Mouse (Mus musculus): ENCODE measurements at regions not wholly inside any gene's neighbourhood (a gene's known extent, or its start where the extent isn't known, plus 50 kb on each side); places are given as distances from the start of the nearest gene placed in this dataset.
A peak's percentile ranks its signal among the peaks of the same experiment; 100 is the strongest.

- H3K4me3 ChIP-seq = no peak overlapping the region
- H3K27ac ChIP-seq (replicated peaks) = no peak overlapping the region
- no peak for ATAC-seq (ENCODE audit: low FRiP score, low read depth)
- H3K9ac ChIP-seq (replicated peaks) = no peak overlapping the region
- H3K9me3 ChIP-seq = no peaks in the 10 kb centered on the region
- H3K4me2 ChIP-seq (replicated peaks) = no peak overlapping the region
- no peaks in the 10 kb centered on the region for H3K36me3 ChIP-seq
- peaks cover 11% of the 10 kb centered on the region for H3K4me1 ChIP-seq
- peaks cover 15% of the 10 kb centered on the region; the same call in 1 of the 2 replicates for H3K27me3 ChIP-seq
- 67% methylated on average over 3 of the region's 3 CpGs for WGBS
Measured at GRCm38 (mm10) chr13:40652916-40653315, 85.3 kb downstream of the Tfap2a start.

GRCm38 (mm10) chr13:40651056-40651455 is 87.1 kb downstream of the Tfap2a start:
- Histone ChIP-seq H3K9me3 (no peaks in the 10 kb centered on the region), H3K27me3 (peaks cover 15% of the 10 kb centered on the region; the same call in 1 of the 2 replicates), H3K4me1 (peaks cover 11% of the 10 kb centered on the region), H3K4me3 (no peak overlapping the region), H3K9ac (replicated peaks) (no peak overlapping the region), H3K36me3 (no peaks in the 10 kb centered on the region), H3K27ac (replicated peaks) (no peak overlapping the region), H3K4me2 (replicated peaks) (no peak overlapping the region)
- 63% methylated on average over 16 of the region's 16 CpGs for WGBS
- ATAC-seq (ENCODE audit: low FRiP score, low read depth) = no peak

DNA sequence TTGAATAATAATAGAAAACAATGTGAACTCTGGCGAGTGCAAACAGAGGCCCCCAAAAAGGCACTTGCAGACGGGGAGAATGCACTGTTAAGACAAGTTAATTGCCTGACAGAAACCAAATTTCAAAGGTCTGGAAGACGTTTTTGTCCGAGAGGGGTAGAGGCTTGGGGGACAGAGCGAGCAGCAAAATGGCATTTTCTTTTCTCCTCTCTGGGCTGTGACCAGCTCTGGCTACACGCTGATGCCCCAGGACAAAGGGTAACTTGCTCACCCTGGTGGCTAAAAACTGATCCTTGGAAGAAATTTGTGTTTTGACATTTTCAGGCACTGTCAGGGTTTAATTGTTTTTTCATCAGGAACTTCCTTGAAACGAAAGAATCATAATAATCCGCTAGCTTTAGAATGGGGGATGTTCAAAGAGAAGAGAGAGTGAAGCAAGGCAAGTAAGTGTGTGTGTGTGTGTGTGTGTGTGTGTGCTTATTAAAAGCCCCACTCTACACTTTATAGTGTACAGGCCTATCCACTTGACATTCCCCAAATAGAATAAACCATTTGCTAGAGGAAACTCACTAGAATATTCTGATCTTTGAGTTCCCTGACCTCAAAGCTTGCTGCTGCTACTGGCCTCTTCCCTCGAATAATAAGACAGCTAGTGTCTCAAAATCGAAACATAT is 88.0 kb downstream of the Tfap2a start:
- Histone ChIP-seq H3K4me2 (replicated peaks) (peak overlapping the region; percentile 34), H3K27me3 (peaks cover 15% of the 10 kb centered on the region; the same call in 1 of the 2 replicates), H3K27ac (replicated peaks) (no peak overlapping the region), H3K36me3 (no peaks in the 10 kb centered on the region), H3K9me3 (no peaks in the 10 kb centered on the region), H3K4me1 (peaks cover 11% of the 10 kb centered on the region), H3K9ac (replicated peaks) (no peak overlapping the region; the same call in 1 of the 2 replicates), H3K4me3 (0 out of 2 replicates have a peak overlapping the region, but pooled peaks have one; percentile 9)
- 18% methylated on average over 10 of the region's 10 CpGs for WGBS
- ATAC-seq (ENCODE audit: low FRiP score, low read depth) = no peak; the same call in 1 of the 2 replicates

DNA sequence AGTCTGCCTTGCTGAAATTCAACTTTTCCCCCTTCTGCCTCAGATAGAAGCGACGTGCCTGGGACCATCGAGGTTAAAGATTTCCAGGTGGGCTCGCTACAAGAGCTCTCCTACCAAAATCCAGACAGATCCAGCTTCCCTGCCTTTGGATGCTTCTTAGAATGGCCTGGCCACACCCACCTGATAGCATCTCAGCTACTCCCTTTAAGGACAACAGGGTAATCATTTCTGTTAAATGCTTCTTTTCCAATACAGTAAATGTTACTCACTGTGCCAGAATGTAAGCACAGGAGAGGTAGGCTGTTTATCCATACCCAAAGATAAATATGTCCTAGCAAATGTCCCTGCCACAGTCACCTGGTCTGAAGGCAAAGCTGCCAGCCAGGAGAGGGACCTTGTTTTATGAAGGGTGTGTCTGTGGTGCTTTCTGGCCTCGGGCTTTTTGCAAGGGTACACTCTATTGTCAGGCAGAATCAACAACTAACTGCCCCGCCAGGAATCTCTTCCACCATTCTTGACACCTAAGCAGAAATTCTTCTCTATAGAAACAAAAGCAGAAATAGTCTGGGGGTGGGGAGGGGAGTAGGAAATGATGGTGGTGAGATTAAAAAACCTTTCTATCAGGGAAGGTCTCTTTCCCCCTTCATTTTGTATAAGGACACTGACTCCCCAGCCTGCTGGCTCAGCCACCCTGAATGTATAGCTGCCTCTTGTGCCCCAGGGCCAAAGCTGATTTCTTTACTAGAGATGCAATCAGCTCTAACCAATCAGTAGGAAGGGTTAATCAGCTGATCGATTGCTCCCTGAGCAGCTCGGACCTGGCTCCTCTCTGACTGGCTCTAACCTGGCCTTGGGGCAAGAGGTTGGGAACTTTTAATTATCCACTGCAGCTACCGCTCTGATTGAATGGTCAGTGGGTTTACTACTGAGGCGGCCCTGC is 88.8 kb downstream of the Tfap2a start:
- Histone ChIP-seq H3K4me3 (no peak overlapping the region), H3K4me2 (replicated peaks) (peak overlapping the region; percentile 34), H3K4me1 (peaks cover 11% of the 10 kb centered on the region), H3K27ac (replicated peaks) (no peak overlapping the region), H3K9ac (replicated peaks) (no peak overlapping the region; the same call in 1 of the 2 replicates), H3K36me3 (no peaks in the 10 kb centered on the region), H3K27me3 (peaks cover 15% of the 10 kb centered on the region; the same call in 1 of the 2 replicates), H3K9me3 (no peaks in the 10 kb centered on the region)
- 27% methylated on average over 10 of the region's 10 CpGs for WGBS
- peak; percentile 70 for ATAC-seq (ENCODE audit: low FRiP score, low read depth)

DNA sequence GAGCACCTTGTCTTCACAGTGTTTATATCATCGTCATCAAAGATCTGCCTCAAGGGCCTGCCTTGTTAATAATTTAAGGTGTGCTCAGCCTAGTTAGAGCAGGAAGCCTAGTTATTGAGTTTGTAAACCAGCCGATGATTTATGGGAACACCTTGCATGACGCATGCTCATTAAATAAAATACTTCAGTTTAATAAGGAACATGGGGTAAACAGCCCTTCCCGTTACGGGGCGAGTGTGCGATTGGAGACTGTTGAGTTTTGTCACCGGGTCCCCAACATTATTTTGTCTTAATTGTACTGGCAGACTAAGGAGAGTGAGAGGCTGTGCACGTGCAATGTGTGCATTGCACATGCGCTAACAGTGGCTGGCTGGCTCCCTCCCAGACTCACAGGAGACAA is 92.0 kb downstream of the Tfap2a start:
- no peak for ATAC-seq (ENCODE audit: low FRiP score, low read depth)
- H3K4me1 ChIP-seq = peaks cover 11% of the 10 kb centered on the region
- H3K36me3 ChIP-seq = no peaks in the 10 kb centered on the region
- 0 out of 2 replicates have a peak, but pooled peaks cover 9% of the 10 kb centered on the region for H3K27me3 ChIP-seq
- H3K4me3 ChIP-seq = no peak overlapping the region
- no peaks in the 10 kb centered on the region for H3K9me3 ChIP-seq
- H3K9ac ChIP-seq (replicated peaks) = no peak overlapping the region
- no peak overlapping the region for H3K27ac ChIP-seq (replicated peaks)
- H3K4me2 ChIP-seq (replicated peaks) = no peak overlapping the region
- WGBS = 85% methylated on average over 10 of the region's 10 CpGs

DNA sequence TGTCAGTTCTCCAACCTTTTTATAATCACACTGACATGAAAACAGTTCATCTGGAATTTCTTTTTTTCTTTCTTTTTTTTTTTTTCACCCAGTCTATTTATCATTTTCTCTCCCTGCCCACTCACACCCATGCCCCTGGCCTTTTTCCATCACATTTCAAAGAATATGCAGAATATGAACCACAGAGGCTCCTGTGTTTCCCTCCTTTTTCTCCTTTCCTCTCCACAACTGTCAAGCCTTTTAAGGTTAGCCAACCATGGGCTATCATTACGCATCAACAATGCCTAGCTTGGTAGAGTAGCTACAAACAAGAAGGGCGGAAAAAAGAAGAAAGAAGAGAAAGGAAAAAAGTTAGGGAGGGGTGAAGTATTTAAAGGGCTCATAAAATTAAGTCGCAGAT is 92.5 kb downstream of the Tfap2a start:
- Histone ChIP-seq H3K4me1 (peaks cover 11% of the 10 kb centered on the region), H3K9me3 (no peaks in the 10 kb centered on the region)

DNA sequence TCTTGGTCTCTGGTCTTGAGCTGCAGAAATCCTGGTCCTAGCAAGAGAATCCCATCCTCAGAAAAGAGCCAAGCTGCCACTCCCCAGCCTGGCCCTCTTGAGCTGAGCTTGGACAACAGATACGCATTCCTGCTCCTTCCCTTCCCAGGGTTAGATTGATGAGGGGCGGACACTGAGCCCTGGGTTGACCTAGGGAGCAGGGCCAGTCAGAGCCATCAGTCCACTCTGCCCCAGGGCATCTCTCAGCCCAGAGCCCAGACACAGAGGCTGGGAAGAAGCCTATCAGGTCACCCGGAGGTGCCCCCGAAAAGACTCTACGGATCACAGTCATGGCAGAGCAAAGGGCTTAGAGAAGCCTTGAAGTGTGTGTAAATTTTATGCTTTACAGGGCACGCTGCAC is 95.2 kb downstream of the Tfap2a start:
- H3K4me2 ChIP-seq (replicated peaks) = no peak overlapping the region
- no peaks in the 10 kb centered on the region for H3K36me3 ChIP-seq
- no peak overlapping the region for H3K4me3 ChIP-seq
- no peak overlapping the region for H3K9ac ChIP-seq (replicated peaks)
- no peak overlapping the region for H3K27ac ChIP-seq (replicated peaks)
- WGBS = 82% methylated on average over 6 of the region's 6 CpGs
- H3K9me3 ChIP-seq = no peaks in the 10 kb centered on the region
- ATAC-seq (ENCODE audit: low FRiP score, low read depth) = no peak
- H3K4me1 ChIP-seq = no peaks in the 10 kb centered on the region
- H3K27me3 ChIP-seq = no peaks in the 10 kb centered on the region

More for the DNA sequence above, 92.5 kb downstream of the Tfap2a start:
- Histone ChIP-seq H3K27me3 (0 out of 2 replicates have a peak, but pooled peaks cover 9% of the 10 kb centered on the region), H3K36me3 (no peaks in the 10 kb centered on the region), H3K27ac (replicated peaks) (no peak overlapping the region), H3K9ac (replicated peaks) (no peak overlapping the region), H3K4me3 (no peak overlapping the region), H3K4me2 (replicated peaks) (no peak overlapping the region)
- WGBS = 70% methylated on average over 3 of the region's 3 CpGs
- no peak for ATAC-seq (ENCODE audit: low FRiP score, low read depth)

DNA sequence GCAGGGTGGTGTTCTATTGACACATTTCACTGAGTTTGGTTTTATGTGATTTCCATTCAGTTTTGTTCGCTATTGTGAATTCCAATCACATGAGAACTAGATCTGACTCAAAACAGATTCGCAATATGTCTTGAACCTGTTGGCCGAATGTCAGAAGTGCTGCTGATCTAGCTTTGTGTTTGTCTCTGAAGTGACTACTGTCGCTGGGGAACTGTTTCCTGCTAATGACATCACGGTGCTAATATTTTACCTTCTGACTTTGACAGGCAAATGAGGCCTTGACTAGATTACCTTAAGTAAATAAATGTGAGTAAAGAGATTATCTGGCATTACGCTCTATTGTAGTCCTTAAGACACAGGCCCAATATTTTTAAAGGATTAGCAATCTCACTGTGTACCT is 100.9 kb downstream of the Tfap2a start:
- no peak overlapping the region for H3K4me3 ChIP-seq
- H3K4me1 ChIP-seq = no peaks in the 10 kb centered on the region
- H3K9me3 ChIP-seq = no peaks in the 10 kb centered on the region
- H3K27me3 ChIP-seq = no peaks in the 10 kb centered on the region
- WGBS = 87% methylated on average over 6 of the region's 6 CpGs
- H3K4me2 ChIP-seq (replicated peaks) = no peak overlapping the region
- H3K27ac ChIP-seq (replicated peaks) = no peak overlapping the region
- H3K36me3 ChIP-seq = no peaks in the 10 kb centered on the region
- no peak for ATAC-seq (ENCODE audit: low FRiP score, low read depth)
- no peak overlapping the region for H3K9ac ChIP-seq (replicated peaks)

- H3K4me1 ChIP-seq = no peaks in the 10 kb centered on the region
- no peaks in the 10 kb centered on the region for H3K36me3 ChIP-seq
- no peak overlapping the region for H3K4me3 ChIP-seq
- 94% methylated on average over 20 of the region's 20 CpGs for WGBS
- H3K4me2 ChIP-seq (replicated peaks) = no peak overlapping the region
- no peaks in the 10 kb centered on the region for H3K27me3 ChIP-seq
- H3K9ac ChIP-seq (replicated peaks) = no peak overlapping the region
- no peak for ATAC-seq (ENCODE audit: low FRiP score, low read depth)
- H3K27ac ChIP-seq (replicated peaks) = no peak overlapping the region
- no peaks in the 10 kb centered on the region for H3K9me3 ChIP-seq
Measured at GRCm38 (mm10) chr13:40617881-40618280, 120.3 kb downstream of the Tfap2a start.

GRCm38 (mm10) chr13:40608526-40608925 is 129.7 kb downstream of the Tfap2a start:
- Histone ChIP-seq H3K9ac (replicated peaks) (no peak overlapping the region), H3K4me2 (replicated peaks) (no peak overlapping the region), H3K27me3 (peaks cover 3% of the 10 kb centered on the region; the same call in 1 of the 2 replicates), H3K4me1 (peaks cover 14% of the 10 kb centered on the region), H3K27ac (replicated peaks) (no peak overlapping the region), H3K4me3 (no peak overlapping the region), H3K9me3 (no peaks in the 10 kb centered on the region), H3K36me3 (no peaks in the 10 kb centered on the region)
- WGBS = 39% methylated on average over 4 of the region's 4 CpGs
- peak; percentile 57 for ATAC-seq (ENCODE audit: low FRiP score, low read depth)

DNA sequence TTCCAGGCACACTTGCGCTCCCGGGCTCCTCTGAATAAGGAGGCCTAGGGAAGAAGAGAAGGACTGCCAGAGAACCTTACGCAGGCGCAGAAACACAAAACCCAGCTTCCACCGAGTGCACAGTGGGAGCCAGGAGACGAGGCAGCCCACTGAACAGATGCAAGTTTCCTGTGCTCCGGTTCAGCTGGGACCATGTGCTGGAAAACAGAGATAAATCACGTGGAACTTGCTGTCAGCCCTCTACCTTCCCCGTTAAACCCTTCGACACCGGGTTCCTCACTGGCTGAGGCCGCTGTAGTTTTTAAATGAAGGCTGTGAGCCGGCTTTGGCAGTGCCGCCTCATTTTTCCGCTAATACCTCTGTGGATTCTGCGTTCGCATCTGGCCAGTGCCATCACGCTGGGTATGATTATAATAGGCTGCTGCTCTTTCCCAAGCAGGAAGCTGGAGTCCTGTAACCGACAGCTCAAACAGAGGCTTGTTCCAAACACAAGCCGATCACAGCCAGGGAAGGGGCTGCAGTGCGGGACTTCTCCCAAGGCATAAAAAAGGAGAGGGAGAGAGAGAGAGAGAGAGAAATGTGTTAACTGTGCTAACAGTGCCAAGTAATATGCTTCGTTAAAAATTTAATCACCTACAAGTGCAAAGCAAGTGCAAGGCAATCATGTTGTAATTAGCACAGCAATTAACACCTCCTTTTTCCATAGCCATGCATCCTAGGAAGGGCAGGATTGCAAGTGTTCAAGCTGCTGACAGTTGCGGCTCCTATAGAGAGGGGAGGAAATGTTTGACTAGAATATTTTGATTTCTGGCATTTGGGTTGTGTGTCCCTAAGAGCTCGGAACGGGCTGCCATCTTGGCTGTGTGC is 131.5 kb downstream of the Tfap2a start:
- H3K4me2 ChIP-seq (replicated peaks) = peak overlapping the region; percentile 49
- peaks cover 14% of the 10 kb centered on the region for H3K4me1 ChIP-seq
- 37% methylated on average over 25 of the region's 25 CpGs for WGBS
- H3K27ac ChIP-seq (replicated peaks) = no peak overlapping the region; the same call in 1 of the 2 replicates
- no peaks in the 10 kb centered on the region for H3K36me3 ChIP-seq
- peak overlapping the region; percentile 39; the same call in 1 of the 2 replicates for H3K9ac ChIP-seq (replicated peaks)
- H3K27me3 ChIP-seq = peaks cover 3% of the 10 kb centered on the region; the same call in 1 of the 2 replicates
- no peaks in the 10 kb centered on the region for H3K9me3 ChIP-seq
- peak; percentile 75 for ATAC-seq (ENCODE audit: low FRiP score, low read depth)
- H3K4me3 ChIP-seq = peak overlapping the region; percentile 34
